Mouse (Mus musculus) embryo, embryonic 11.5 days (tissue): ENCODE measurements around the gene Pnkd.

Source experiments
- DNase-seq: peaks from one replicate; pipeline ENCODE4 v3.0.0-alpha.2; 2012; ENCODE audit warnings: low read depth, low spot score

Gene Pnkd

GRCm38 (mm10) chr1:74359952-74360517, 75.3 kb downstream of the Pnkd start:
- no peak for DNase-seq

GRCm38 (mm10) chr1:74361812-74362211, 77.1 kb downstream of the Pnkd start, which contains the start of gene Catip:
Gene Catip (plus strand): TSS chr1:74362108.
- peak; percentile 78 for DNase-seq

GRCm38 (mm10) chr1:74362325-74363229, 77.8 kb downstream of the Pnkd start:
- DNase-seq = no peak

DNA sequence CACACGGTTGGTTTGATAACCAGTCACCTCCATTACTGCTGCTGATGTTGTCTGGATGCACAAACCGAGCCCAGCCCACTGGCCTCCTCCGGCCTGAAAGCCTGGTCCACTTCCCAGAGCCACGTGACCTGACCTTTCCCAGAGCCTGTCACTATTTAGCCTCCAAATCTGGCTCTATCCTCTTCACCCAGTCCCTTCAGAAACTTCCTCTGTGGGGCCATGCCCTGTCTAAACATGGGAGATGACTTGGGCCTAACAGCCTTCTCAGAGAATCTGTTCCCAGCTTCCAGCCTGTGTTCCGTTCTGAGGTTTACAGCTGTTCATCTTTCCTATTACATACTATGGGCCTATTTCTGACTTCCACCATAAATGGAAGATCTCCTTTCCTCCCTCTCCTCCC, 78.7 kb downstream of the Pnkd start:
- no peak for DNase-seq

GRCm38 (mm10) chr1:74364270-74364669, 79.5 kb downstream of the Pnkd start:
- no peak for DNase-seq

GRCm38 (mm10) chr1:74367886-74368645, 83.3 kb downstream of the Pnkd start:
- DNase-seq = no peak

DNA sequence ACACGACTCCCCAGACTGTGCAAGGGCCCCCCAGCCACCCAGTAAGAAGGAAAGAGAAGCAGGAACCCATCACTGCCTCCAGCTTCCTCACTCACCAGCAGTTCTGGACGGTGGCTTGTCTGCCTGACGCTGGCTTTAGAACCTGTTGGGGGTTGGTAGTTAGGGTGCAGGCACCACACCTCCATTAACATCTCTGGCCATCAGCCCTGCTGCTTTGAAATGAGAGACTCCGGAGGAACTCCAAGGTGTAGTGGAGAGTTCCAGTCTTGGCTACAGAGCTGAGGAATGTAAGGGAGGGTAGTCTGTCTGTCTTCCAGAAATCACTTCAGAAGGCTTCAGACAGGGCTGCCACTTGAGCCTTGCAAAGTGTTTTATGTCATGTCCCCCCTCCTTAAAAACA, 85.3 kb downstream of the Pnkd start:
- DNase-seq = no peak

GRCm38 (mm10) chr1:74373372-74373771, 88.6 kb downstream of the Pnkd start:
- no peak for DNase-seq

DNA sequence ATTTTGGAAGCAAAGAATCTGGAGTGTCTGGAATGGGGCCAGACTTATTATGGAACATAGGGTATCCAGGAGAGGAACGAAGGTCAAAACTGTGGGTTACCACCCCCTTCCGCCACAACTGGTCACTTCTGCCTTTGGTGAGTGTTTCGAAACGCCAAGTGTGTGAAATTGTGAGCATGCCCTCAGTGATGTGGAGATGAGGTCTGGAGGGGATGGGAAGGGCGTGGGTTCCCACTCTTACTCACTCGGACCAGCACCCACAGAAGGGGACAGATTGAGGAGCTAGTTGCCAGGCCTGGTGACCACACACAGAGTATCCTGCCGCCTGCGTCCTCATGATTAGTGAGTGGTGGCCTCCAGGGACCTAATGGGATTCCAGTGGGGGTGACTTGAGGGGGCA, 90.2 kb downstream of the Pnkd start, which contains the start of gene Slc11a1:
Slc11a1 (plus strand) TSS at position 216 of the 400 bp plus-strand sequence.
- no peak for DNase-seq

DNA sequence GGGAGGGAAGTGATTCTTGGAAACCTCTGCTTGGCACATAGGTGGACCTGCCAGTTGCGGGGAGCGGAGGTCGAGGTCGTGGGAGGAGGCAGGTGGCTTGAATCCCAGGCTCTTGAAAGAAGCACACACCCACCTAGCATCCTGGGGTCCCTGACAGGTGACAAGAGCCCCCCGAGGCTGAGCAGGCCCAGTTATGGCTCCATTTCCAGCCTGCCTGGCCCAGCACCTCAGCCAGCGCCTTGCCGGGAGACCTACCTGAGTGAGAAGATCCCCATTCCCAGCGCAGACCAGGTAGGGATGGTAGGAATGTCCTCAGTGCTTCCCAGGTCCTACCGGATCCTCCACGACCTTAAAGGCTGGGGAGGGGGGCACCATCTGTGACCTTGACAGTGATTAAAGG, 90.8 kb downstream of the Pnkd start:
- no peak for DNase-seq

DNA sequence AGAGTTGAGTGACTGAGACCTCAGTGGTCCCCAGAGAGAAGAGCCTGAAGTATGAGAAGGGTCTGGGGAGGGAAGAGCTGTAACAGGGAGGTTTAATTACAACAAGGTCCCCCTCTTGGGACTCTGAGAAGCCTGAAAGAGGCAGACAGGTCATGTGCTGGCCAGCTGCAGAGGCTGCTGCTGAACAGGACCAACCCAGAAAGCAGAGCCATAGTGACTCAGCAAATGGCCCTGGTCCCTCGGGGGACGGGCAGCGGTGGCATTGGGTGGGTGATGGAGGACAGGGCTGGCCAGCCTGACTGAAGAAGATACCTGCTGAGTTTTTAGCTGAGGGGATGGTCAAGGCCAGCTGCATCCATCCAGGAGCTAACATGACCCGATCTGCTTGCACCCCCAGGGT, 91.7 kb downstream of the Pnkd start:
- no peak for DNase-seq

- DNase-seq = no peak
These were observed 94.4 kb downstream of the Pnkd start for GRCm38 (mm10) chr1:74379058-74379504.

GRCm38 (mm10) chr1:74380484-74380883, 95.8 kb downstream of the Pnkd start:
- DNase-seq = no peak

- no peak for DNase-seq
These were observed 96.9 kb downstream of the Pnkd start for GRCm38 (mm10) chr1:74381588-74382021.

DNA sequence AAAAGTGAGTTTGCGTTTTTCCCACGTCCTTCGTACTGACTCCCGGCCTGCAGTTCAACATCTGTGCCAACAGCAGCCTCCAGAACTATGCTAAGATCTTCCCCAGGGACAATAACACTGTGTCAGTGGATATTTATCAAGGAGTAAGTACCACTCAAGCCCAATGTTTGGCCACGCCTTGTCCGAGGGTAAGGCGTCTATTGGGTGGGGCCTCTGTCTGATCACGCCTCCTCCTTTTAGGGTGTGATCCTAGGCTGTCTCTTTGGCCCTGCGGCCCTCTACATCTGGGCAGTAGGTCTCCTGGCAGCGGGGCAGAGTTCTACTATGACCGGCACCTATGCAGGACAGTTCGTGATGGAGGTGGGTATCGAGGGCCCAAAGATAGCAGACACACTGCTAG, 98.7 kb downstream of the Pnkd start:
- no peak for DNase-seq

DNA sequence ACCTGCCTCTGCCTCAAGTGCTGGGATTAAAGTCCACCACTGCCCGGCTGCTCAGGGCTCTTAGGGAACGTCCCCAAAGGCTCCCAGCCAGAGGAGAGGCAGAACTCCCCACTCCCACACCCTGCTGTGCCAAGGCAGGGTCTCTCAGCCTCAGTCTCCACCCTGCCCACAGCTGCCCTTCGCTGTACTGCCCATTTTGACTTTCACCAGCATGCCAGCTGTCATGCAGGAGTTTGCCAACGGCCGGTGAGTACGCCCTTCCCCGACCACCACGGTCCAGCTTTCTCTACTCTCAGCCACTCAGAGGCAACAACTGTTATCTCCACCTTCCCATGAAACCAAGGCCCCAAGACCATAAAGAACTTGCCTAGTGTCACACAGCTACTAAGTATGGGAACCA, 99.8 kb downstream of the Pnkd start:
- DNase-seq = no peak

GRCm38 (mm10) chr1:74385064-74385463, 100.3 kb downstream of the Pnkd start:
- DNase-seq = no peak

DNA sequence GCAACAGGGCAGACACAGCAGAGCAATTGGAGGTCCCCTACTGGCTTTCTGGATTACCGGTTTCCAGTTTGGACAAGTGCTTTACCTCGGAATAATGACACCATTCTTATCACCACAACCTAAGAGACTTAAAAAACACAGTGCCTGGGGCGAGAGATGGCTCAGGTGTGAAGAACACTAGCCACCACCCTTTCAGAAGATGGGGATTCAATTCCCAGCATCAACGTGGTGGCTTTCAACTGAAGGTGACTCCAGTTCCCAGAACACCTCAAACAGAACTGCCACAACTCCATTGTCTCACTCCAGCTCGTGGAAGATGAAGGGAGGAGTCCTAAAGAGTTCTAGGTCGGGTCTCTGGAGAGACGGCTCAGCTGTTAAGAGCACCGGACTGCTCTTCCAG, 100.8 kb downstream of the Pnkd start:
- no peak for DNase-seq

- DNase-seq = no peak
These were observed 101.6 kb downstream of the Pnkd start for GRCm38 (mm10) chr1:74386363-74386713.

- peak; percentile 90 for DNase-seq
These were observed 102.1 kb downstream of the Pnkd start for GRCm38 (mm10) chr1:74386714-74387385.

DNA sequence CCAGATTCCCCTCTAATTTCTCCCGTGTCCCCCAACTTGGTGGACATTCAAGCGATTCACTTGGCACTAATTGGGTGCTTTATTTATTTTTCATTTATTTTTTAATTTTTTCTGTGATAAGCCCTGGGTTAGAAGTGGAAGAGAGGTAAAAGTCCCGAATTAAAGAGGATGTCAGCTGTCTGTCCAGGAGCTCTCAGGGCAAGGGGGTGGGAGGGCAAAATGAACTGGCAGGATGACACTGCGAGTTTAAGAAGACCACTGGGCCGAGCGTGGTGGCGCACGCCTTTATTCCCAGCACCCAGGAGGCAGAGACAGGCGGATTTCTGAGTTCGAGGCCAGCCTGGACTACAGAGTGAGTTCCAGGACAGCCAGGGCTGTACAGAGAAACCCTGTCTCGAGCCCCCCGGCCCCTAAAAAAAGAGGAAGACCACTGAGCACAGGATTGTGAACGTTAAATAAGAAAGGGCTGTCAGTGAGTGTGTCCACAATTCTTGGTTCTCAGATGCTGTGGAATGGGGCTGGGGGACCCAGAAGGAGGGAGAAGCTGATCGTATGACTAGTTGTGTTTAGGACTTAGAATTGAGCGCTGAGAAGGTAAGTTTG, 102.8 kb downstream of the Pnkd start:
- DNase-seq = no peak
